Mouse (Mus musculus): ENCODE results near the gene Kcmf1. TPM values are rescaled to one million over a fixed set of nuclear protein-coding genes. Genes with fewer than 3 reads are reported as not detected.
A peak's percentile ranks its signal among the peaks of the same experiment; 100 is the strongest.

Gene Kcmf1
- polyA plus RNA-seq, 1 experiment from 2014 or later: 44.7 TPM

DNA sequence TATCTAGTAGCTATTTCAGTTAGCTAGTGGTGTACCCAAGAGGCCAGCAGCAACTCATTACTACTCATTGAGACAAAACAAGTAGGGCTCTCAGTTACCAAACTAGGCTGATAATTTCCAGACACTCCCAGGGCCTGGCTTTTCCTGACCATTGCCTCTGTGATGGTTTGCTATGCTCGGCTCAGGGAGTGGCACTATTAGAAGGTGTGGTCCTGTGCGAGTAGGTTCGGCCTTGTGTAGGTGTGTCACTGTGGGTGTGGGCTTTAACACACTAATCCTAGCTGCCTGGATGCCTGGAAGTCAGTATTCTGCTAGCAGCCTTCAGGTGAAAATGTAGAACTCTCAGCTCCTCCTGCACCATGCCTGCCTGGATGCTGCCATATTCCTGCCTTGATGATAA lies 31.8 kb upstream of the Kcmf1 start:
- Histone ChIP-seq H3K9me3 (replicated peaks; ENCODE audit: control insufficient read depth, low read length) (no peaks in the 10 kb centered on the region; the same call in 1 of the 2 replicates), H3K4me2 (no peak overlapping the region), H3K36me3 (ENCODE audit: control insufficient read depth, insufficient read depth, low read length) (no peaks in the 10 kb centered on the region), H3K27ac (ENCODE audit: low read depth, low read length) (no peak overlapping the region), H3K27me3 (ENCODE audit: control insufficient read depth, insufficient read depth, low read length) (no peaks in the 10 kb centered on the region), H3K9ac (ENCODE audit: low read depth, low read length) (no peak overlapping the region), H3K4me3 (ENCODE audit: low read depth, low read length) (no peak overlapping the region), H3K4me1 (ENCODE audit: control insufficient read depth, insufficient read depth, low read length) (0 out of 2 replicates have a peak, but pooled peaks cover 6% of the 10 kb centered on the region)
- no peak for ATAC-seq (replicated peaks; ENCODE audit: insufficient number of reproducible peaks, low FRiP score, low TSS enrichment)
- 76% methylated on average over 3 of the region's 3 CpGs for WGBS (ENCODE audit: insufficient replicate concordance)

DNA sequence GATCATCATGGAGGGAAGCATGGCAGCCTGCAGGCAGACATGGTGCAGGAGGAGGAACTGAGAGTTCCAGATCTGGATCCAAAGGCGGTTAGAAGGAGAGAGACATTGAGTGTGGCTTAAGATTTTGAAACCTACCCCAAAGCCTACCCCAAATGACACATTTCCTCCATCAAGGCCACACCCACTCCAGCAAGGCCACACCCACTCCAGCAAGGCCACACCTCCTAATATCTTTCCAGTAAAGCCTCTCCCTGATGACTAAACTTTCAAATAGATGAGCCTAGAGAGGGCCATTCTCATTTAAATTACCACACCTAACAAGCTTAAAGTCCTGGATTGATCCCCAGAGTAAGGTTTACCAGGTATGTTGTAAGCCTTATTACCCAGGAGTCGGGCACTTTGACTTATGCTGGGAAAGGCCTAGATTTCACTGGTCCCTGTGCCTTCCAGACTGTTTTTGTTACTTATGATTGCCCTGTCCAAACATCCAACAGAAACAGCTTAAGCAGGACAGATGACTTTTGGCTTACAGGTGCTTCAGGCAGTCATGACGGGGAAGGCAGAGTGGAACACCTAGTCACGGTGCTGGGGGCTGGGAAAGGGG lies 30.1 kb upstream of the Kcmf1 start:
- Histone ChIP-seq H3K4me1 (ENCODE audit: control insufficient read depth, insufficient read depth, low read length) (0 out of 2 replicates have a peak, but pooled peaks cover 6% of the 10 kb centered on the region), H3K9ac (ENCODE audit: low read depth, low read length) (no peak overlapping the region), H3K9me3 (replicated peaks; ENCODE audit: control insufficient read depth, low read length) (no peaks in the 10 kb centered on the region; the same call in 1 of the 2 replicates), H3K4me2 (no peak overlapping the region), H3K27ac (ENCODE audit: low read depth, low read length) (no peak overlapping the region), H3K27me3 (ENCODE audit: control insufficient read depth, insufficient read depth, low read length) (no peaks in the 10 kb centered on the region), H3K36me3 (ENCODE audit: control insufficient read depth, insufficient read depth, low read length) (no peaks in the 10 kb centered on the region), H3K4me3 (ENCODE audit: low read depth, low read length) (no peak overlapping the region)
- ATAC-seq (replicated peaks; ENCODE audit: insufficient number of reproducible peaks, low FRiP score, low TSS enrichment): no peak
- 89% methylated on average over 4 of the region's 4 CpGs for WGBS (ENCODE audit: insufficient replicate concordance)

DNA sequence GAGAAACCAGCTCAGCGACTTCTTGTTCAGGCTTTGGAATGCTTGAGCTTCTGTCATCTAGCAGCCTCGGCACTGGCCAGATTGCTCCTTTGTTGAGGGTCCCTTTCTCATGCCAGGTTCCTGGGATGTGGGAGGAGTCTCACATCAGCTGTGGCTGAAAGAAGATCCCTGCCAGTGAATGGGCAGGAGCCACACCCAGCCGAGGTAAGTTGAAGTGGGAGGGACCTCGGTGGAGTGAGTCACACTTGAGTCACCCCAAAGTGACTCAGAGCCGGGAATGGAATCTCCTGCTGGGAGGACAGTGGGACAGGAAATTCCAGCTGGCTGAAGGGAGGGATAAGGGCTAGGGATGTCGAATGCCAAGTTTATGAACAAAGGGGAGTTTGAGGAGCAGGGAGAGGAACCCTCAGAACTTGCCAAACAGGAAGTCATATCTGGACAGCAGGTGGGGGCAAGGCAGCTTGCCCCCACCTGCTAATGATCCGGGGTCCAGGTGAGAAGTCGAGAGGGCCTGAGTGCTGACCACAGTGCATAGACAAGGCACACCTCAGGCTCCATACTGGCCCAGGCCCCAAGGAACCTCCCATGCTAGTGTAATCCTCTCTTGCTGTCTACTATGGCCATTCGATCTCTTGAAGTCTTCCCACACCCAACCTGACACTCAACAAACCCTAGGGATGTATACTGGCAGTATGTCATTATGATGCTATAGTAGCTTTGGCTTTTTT lies 27.1 kb upstream of the Kcmf1 start:
- H3K27me3 ChIP-seq (ENCODE audit: control insufficient read depth, insufficient read depth, low read length): no peaks in the 10 kb centered on the region
- no peaks in the 10 kb centered on the region for H3K9me3 ChIP-seq (replicated peaks; ENCODE audit: control insufficient read depth, low read length)
- peak overlapping the region; percentile 41; the same call in 1 of the 2 replicates for H3K27ac ChIP-seq (ENCODE audit: low read depth, low read length)
- 14% methylated on average over 9 of the region's 9 CpGs for WGBS (ENCODE audit: insufficient replicate concordance)
- peak; percentile 70 for ATAC-seq (replicated peaks; ENCODE audit: insufficient number of reproducible peaks, low FRiP score, low TSS enrichment)
- H3K36me3 ChIP-seq (ENCODE audit: control insufficient read depth, insufficient read depth, low read length): no peaks in the 10 kb centered on the region
- H3K9ac ChIP-seq (ENCODE audit: low read depth, low read length): no peak overlapping the region
- peak overlapping the region; percentile 5; the same call in 1 of the 2 replicates for H3K4me2 ChIP-seq
- no peak overlapping the region for H3K4me3 ChIP-seq (ENCODE audit: low read depth, low read length)
- H3K4me1 ChIP-seq (ENCODE audit: control insufficient read depth, insufficient read depth, low read length): 0 out of 2 replicates have a peak, but pooled peaks cover 6% of the 10 kb centered on the region

GRCm38 (mm10) chr6:72926031-72926430 lies 26.3 kb upstream of the Kcmf1 start:
- Histone ChIP-seq H3K27me3 (ENCODE audit: control insufficient read depth, insufficient read depth, low read length) (no peaks in the 10 kb centered on the region), H3K9me3 (replicated peaks; ENCODE audit: control insufficient read depth, low read length) (no peaks in the 10 kb centered on the region), H3K4me1 (ENCODE audit: control insufficient read depth, insufficient read depth, low read length) (0 out of 2 replicates have a peak, but pooled peaks cover 6% of the 10 kb centered on the region), H3K27ac (ENCODE audit: low read depth, low read length) (no peak overlapping the region), H3K4me2 (no peak overlapping the region), H3K36me3 (ENCODE audit: control insufficient read depth, insufficient read depth, low read length) (no peaks in the 10 kb centered on the region), H3K9ac (ENCODE audit: low read depth, low read length) (no peak overlapping the region), H3K4me3 (ENCODE audit: low read depth, low read length) (no peak overlapping the region)
- no peak for ATAC-seq (replicated peaks; ENCODE audit: insufficient number of reproducible peaks, low FRiP score, low TSS enrichment)
- WGBS (ENCODE audit: insufficient replicate concordance): 70% methylated on average over 4 of the region's 4 CpGs

GRCm38 (mm10) chr6:72923381-72923780 lies 23.6 kb upstream of the Kcmf1 start:
- H3K4me3 ChIP-seq (ENCODE audit: low read depth, low read length): no peak overlapping the region
- no peak overlapping the region for H3K4me2 ChIP-seq
- 78% methylated on average over 8 of the region's 8 CpGs for WGBS (ENCODE audit: insufficient replicate concordance)
- H3K9me3 ChIP-seq (replicated peaks; ENCODE audit: control insufficient read depth, low read length): no peaks in the 10 kb centered on the region
- no peaks in the 10 kb centered on the region for H3K27me3 ChIP-seq (ENCODE audit: control insufficient read depth, insufficient read depth, low read length)
- ATAC-seq (replicated peaks; ENCODE audit: insufficient number of reproducible peaks, low FRiP score, low TSS enrichment): no peak
- H3K27ac ChIP-seq (ENCODE audit: low read depth, low read length): no peak overlapping the region
- H3K36me3 ChIP-seq (ENCODE audit: control insufficient read depth, insufficient read depth, low read length): no peaks in the 10 kb centered on the region
- 0 out of 2 replicates have a peak, but pooled peaks cover 6% of the 10 kb centered on the region for H3K4me1 ChIP-seq (ENCODE audit: control insufficient read depth, insufficient read depth, low read length)
- no peak overlapping the region for H3K9ac ChIP-seq (ENCODE audit: low read depth, low read length)

DNA sequence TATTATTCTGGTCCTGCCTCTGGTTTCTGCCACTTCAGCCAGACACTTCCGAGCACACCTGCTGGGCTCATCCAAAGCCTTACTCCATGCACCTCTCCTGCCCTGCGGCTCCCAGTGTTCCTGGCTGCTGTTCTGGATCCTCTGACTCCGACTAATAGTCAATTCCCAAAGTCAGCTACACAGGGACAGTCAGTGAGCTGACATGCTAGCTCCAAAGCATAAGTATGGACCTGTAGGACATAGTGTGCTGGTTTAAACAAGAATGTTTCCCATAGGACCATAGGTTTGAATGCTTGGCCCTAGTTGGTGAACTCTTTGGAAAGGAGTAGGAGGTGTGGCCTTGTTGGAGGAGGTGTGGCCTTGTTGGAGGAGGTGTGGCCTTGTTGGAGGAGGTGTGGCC lies 21.3 kb upstream of the Kcmf1 start:
- Histone ChIP-seq H3K4me3 (ENCODE audit: low read depth, low read length) (no peak overlapping the region), H3K9me3 (replicated peaks; ENCODE audit: control insufficient read depth, low read length) (no peaks in the 10 kb centered on the region), H3K27me3 (ENCODE audit: control insufficient read depth, insufficient read depth, low read length) (no peaks in the 10 kb centered on the region), H3K36me3 (ENCODE audit: control insufficient read depth, insufficient read depth, low read length) (no peaks in the 10 kb centered on the region), H3K9ac (ENCODE audit: low read depth, low read length) (no peak overlapping the region), H3K4me1 (ENCODE audit: control insufficient read depth, insufficient read depth, low read length) (no peaks in the 10 kb centered on the region), H3K4me2 (no peak overlapping the region), H3K27ac (ENCODE audit: low read depth, low read length) (no peak overlapping the region)
- WGBS (ENCODE audit: insufficient replicate concordance): 84% methylated on average over 3 of the region's 3 CpGs
- no peak for ATAC-seq (replicated peaks; ENCODE audit: insufficient number of reproducible peaks, low FRiP score, low TSS enrichment)

GRCm38 (mm10) chr6:72918510-72919033 lies 18.8 kb upstream of the Kcmf1 start:
- H3K27me3 ChIP-seq (ENCODE audit: control insufficient read depth, insufficient read depth, low read length): no peaks in the 10 kb centered on the region
- H3K4me3 ChIP-seq (ENCODE audit: low read depth, low read length): no peak overlapping the region
- H3K9ac ChIP-seq (ENCODE audit: low read depth, low read length): no peak overlapping the region
- no peaks in the 10 kb centered on the region for H3K4me1 ChIP-seq (ENCODE audit: control insufficient read depth, insufficient read depth, low read length)
- no peak overlapping the region for H3K4me2 ChIP-seq
- 58% methylated on average over 9 of the region's 9 CpGs for WGBS (ENCODE audit: insufficient replicate concordance)
- H3K36me3 ChIP-seq (ENCODE audit: control insufficient read depth, insufficient read depth, low read length): no peaks in the 10 kb centered on the region
- H3K9me3 ChIP-seq (replicated peaks; ENCODE audit: control insufficient read depth, low read length): no peaks in the 10 kb centered on the region
- H3K27ac ChIP-seq (ENCODE audit: low read depth, low read length): no peak overlapping the region
- ATAC-seq (replicated peaks; ENCODE audit: insufficient number of reproducible peaks, low FRiP score, low TSS enrichment): no peak

- 76% methylated on average over 7 of the region's 7 CpGs for WGBS (ENCODE audit: insufficient replicate concordance)
- no peak for ATAC-seq (replicated peaks; ENCODE audit: insufficient number of reproducible peaks, low FRiP score, low TSS enrichment)
- no peaks in the 10 kb centered on the region for H3K36me3 ChIP-seq (ENCODE audit: control insufficient read depth, insufficient read depth, low read length)
These were observed 16.6 kb upstream of the Kcmf1 start for GRCm38 (mm10) chr6:72916330-72916729.

More at GRCm38 (mm10) chr6:72916330-72916729, 16.6 kb upstream of the Kcmf1 start:
- no peaks in the 10 kb centered on the region for H3K4me1 ChIP-seq (ENCODE audit: control insufficient read depth, insufficient read depth, low read length)
- H3K9me3 ChIP-seq (replicated peaks; ENCODE audit: control insufficient read depth, low read length): no peaks in the 10 kb centered on the region
- no peak overlapping the region for H3K27ac ChIP-seq (ENCODE audit: low read depth, low read length)
- H3K4me2 ChIP-seq: no peak overlapping the region
- no peak overlapping the region for H3K9ac ChIP-seq (ENCODE audit: low read depth, low read length)
- no peaks in the 10 kb centered on the region for H3K27me3 ChIP-seq (ENCODE audit: control insufficient read depth, insufficient read depth, low read length)
- H3K4me3 ChIP-seq (ENCODE audit: low read depth, low read length): no peak overlapping the region
